Mouse (Mus musculus) forebrain, embryonic 10.5 days (tissue): Measurements from ENCODE around the gene Epha2. TPM values are rescaled to one million over a fixed set of nuclear protein-coding genes. Genes with fewer than 3 reads are reported as not detected.

Source experiments
- DNase-seq: peaks from one replicate; pipeline ENCODE4 v3.0.0-alpha.2; 2017; ENCODE audit warnings: low spot score; ENCODE audit errors: extremely low spot score
- H3K27ac ChIP-seq: fragments of 300-500 bp; sonication (generic); 2 replicates; pipeline ENCODE4 v1.5.1; 2016; ENCODE audit warnings: mild to moderate bottlenecking
- H3K27me3 ChIP-seq: fragments of 300-500 bp; sonication (generic); 2 replicates; pipeline ENCODE4 v1.6.1; 2016; ENCODE audit warnings: mild to moderate bottlenecking; ENCODE audit not compliant: poor library complexity, severe bottlenecking
- H3K36me3 ChIP-seq: fragments of 300-500 bp; sonication (generic); replicated peaks from 2 replicates; pipeline ENCODE4 v1.6.1; 2016; ENCODE audit warnings: mild to moderate bottlenecking, moderate library complexity
- H3K4me1 ChIP-seq: fragments of 300-500 bp; sonication (generic); 2 replicates; pipeline ENCODE4 v1.6.1; 2016
- H3K4me3 ChIP-seq: fragments of 300-500 bp; sonication (generic); 2 replicates; pipeline ENCODE4 v1.5.1; 2016; ENCODE audit warnings: mild to moderate bottlenecking, moderate library complexity
- H3K9me3 ChIP-seq: fragments of 300-500 bp; sonication (generic); 2 replicates; pipeline ENCODE4 v1.6.1; 2016; ENCODE audit warnings: mild to moderate bottlenecking, moderate library complexity
- WGBS: fragments of 180-500 bp; shearing (Covaris S2); methylation state at CpG from one replicate; pipeline ENCODE4 v1.1.7; 2016; 5-methylcytosine and 5-hydroxymethylcytosine counted together
- polyA plus RNA-seq: library from polyadenylated mRNA; unstranded; fragments of >200 nt; fragmentation: Nextera tagmentation; extraction: Ambion mirVana; gene quantifications from 2 replicates; pipeline ENCODE4 v1.2.1, GENCODE M21; 2016

Epha2 gene
- polyA plus RNA-seq, 1 experiment from 2014 or later = 3.7 TPM

- 72% methylated on average over 3 of the region's 3 CpGs for WGBS
- Histone ChIP-seq H3K27ac (no peak overlapping the region), H3K9me3 (no peaks in the 10 kb centered on the region), H3K4me3 (no peak overlapping the region), H3K36me3 (no peaks in the 10 kb centered on the region), H3K4me1 (peaks cover 73% of the 10 kb centered on the region), H3K27me3 (peaks cover 68% of the 10 kb centered on the region)
- no peak for DNase-seq
These were observed 19.0 kb upstream of the Epha2 start for GRCm38 (mm10) chr4:141282087-141282486.

DNA sequence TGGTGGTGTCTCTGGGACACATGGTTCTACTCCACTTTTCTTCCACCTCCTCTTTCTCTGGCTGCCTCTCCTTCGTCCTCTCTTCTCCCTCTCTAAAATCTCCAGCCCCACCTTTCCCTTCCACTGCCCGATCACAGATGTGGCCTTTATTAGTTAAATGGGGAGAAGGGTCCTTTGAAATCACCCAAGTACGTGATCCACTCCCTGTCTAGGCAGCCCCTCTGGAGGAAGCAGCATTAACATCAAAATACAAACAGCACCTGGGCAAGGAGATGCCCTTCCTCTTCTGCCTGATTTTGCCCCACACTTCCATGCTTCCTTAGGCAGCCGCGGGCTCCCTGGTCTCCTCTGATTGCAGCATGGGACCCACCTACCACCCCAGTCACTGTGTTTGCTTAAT is 18.4 kb upstream of the Epha2 start:
- no peaks in the 10 kb centered on the region for H3K9me3 ChIP-seq
- H3K4me3 ChIP-seq = no peak overlapping the region
- peaks cover 73% of the 10 kb centered on the region for H3K27me3 ChIP-seq
- DNase-seq = no peak
- 45% methylated on average over 5 of the region's 5 CpGs for WGBS
- no peaks in the 10 kb centered on the region for H3K36me3 ChIP-seq
- peaks cover 76% of the 10 kb centered on the region for H3K4me1 ChIP-seq
- no peak overlapping the region for H3K27ac ChIP-seq

- H3K4me1 ChIP-seq = peaks cover 76% of the 10 kb centered on the region
- H3K36me3 ChIP-seq = no peaks in the 10 kb centered on the region
- peak overlapping the region; percentile 51; the same call in 1 of the 2 replicates for H3K27ac ChIP-seq
- H3K4me3 ChIP-seq = no peak overlapping the region
- no peak for DNase-seq
- 60% methylated on average over 11 of the region's 12 CpGs for WGBS
- H3K9me3 ChIP-seq = no peaks in the 10 kb centered on the region
- H3K27me3 ChIP-seq = peaks cover 77% of the 10 kb centered on the region
These were observed 17.7 kb upstream of the Epha2 start for GRCm38 (mm10) chr4:141283176-141283878.

DNA sequence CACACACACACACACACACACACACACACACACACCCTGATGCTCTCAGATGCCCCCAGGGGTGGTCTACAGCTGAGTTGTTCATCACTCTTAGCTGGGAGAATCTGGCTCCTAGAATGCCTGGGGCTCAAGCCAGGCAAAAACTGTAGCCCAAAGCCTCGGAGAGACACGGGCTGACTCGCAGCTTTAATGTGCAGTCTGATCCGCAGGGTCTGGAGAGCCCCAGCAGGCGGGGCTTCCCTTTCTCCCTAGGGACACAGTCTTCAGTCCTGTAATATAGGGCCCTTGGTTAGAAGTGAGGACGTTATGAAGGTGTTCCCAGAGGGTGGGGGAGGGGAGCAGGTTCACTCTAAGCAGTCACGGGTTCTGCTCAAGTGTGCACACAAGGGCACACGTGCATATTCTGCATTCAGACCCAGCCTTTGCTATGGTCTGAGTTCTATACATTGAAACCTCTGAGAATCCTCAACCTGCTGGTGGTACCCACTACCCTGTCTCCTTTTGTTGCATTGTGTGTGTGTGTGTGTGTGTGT is 17.1 kb upstream of the Epha2 start:
- Histone ChIP-seq H3K27me3 (peaks cover 78% of the 10 kb centered on the region), H3K27ac (peak overlapping the region; percentile 51; the same call in 1 of the 2 replicates), H3K36me3 (no peaks in the 10 kb centered on the region), H3K4me1 (peaks cover 73% of the 10 kb centered on the region), H3K9me3 (no peaks in the 10 kb centered on the region), H3K4me3 (no peak overlapping the region)
- DNase-seq = no peak
- WGBS = 26% methylated on average over 8 of the region's 8 CpGs

GRCm38 (mm10) chr4:141284486-141284885 is 16.6 kb upstream of the Epha2 start:
- WGBS = 54% methylated on average over 3 of the region's 3 CpGs
- H3K9me3 ChIP-seq = no peaks in the 10 kb centered on the region
- no peak overlapping the region for H3K27ac ChIP-seq
- H3K36me3 ChIP-seq = no peaks in the 10 kb centered on the region
- no peak for DNase-seq
- H3K4me3 ChIP-seq = no peak overlapping the region
- H3K27me3 ChIP-seq = peaks cover 83% of the 10 kb centered on the region
- peaks cover 67% of the 10 kb centered on the region for H3K4me1 ChIP-seq

DNA sequence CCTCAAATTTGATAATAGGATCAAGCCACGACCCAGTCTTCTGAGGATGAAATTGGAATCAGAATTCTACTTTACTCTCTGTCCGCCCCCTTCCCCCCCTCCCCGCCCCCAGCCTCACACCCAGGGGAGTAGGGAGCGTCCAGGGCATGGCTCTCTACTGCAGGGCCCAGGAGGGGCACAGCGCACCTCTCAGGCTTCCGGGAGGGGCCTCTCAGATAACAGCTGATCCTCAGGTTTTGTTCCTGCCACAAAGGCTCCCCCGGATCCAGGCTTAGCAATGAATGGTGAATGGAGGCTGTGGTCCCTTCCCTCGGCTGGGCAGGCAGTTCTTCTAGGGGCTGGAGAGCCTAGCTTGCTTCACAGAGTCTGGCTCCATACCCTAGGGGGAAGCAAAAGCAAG is 15.9 kb upstream of the Epha2 start:
- Histone ChIP-seq H3K4me3 (no peak overlapping the region), H3K9me3 (no peaks in the 10 kb centered on the region), H3K27me3 (peaks cover 90% of the 10 kb centered on the region), H3K4me1 (peaks cover 66% of the 10 kb centered on the region), H3K36me3 (no peaks in the 10 kb centered on the region), H3K27ac (no peak overlapping the region; the same call in 1 of the 2 replicates)
- 7% methylated on average over 8 of the region's 8 CpGs for WGBS
- DNase-seq = no peak

DNA sequence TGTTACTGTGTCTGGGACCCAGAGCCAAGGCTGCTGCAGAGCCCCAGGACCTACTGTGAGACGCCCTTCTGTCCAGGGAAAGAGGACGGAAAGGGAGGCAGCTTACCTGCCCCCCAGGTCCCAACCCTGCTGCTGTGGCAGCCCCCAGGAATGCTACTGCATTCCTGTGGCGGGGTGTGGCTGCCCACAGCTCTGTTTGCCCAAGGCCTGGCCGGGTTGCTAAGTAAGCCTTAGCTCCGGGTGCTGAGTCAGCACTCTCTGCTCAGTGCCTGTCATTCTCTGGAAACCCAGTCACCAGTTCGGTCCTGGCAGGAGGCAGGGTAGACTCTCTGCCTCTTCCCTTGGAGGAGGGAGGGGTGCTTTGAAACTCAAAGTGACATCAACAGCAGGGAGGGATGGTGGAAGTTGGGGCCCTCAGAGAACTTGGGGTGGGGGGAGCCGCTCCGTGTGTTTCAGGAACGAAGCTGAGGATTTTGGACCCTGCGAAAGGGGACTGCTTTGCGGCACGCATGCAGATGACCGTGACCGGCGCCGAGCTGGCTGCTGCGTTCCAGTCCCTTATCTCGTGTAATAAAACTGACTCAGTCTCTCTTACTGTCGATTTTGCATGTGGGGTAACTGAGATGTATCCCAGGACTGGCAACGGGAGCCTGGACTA is 14.1 kb upstream of the Epha2 start:
- Histone ChIP-seq H3K27me3 (peaks cover 100% of the 10 kb centered on the region), H3K4me3 (0 out of 2 replicates have a peak overlapping the region, but pooled peaks have one; percentile 10), H3K9me3 (no peaks in the 10 kb centered on the region), H3K4me1 (peaks cover 72% of the 10 kb centered on the region), H3K36me3 (no peaks in the 10 kb centered on the region), H3K27ac (peak overlapping the region; percentile 5; the same call in 1 of the 2 replicates)
- no peak for DNase-seq
- 10% methylated on average over 20 of the region's 20 CpGs for WGBS

DNA sequence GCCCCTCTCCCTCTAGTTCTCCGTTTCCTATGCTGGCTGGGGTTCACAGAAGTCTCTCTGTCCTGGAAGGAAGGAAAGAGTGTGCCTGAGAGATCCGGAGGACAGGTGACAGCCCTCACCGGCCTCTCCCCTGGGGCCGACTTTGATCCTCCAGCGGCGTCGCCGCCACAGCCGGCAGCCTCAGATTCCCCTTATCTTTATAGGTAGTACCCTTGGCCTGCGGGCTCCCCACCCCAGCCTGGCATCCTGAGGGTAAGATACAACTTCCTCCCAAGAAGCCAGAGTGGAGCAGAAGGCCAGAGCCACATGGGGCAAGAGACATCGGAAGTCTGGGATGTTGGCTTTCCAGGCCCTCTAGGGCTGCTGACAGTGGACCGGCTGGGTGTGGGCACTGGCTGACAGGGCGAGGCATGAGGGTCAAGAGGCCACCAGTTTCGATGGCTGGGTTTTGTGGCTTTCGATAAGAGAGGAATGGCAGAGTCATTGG is 13.5 kb upstream of the Epha2 start:
- no peak overlapping the region for H3K27ac ChIP-seq

DNA sequence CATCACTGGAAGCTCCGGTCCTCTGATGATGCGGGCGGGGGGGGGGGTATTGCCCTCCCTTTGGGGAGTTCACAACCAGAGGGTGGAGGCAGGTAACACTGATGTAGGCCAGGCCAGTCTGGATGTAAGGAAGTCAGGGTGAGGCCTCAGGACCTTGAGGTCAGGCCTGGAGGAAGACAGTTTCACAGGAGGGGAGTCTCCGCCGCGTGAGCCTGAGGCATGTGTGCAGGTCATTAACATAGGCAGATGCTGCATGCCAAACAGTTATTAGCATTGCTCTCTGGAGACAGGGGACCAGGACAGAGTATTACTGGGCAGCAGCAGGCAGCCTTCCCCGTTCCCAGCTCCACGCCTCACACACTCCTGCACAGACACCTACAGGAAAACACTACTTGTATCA is 12.9 kb upstream of the Epha2 start:
- WGBS = 61% methylated on average over 8 of the region's 8 CpGs
- Histone ChIP-seq H3K27me3 (peaks cover 100% of the 10 kb centered on the region), H3K36me3 (no peaks in the 10 kb centered on the region), H3K4me1 (peaks cover 71% of the 10 kb centered on the region), H3K9me3 (no peaks in the 10 kb centered on the region), H3K4me3 (no peak overlapping the region), H3K27ac (no peak overlapping the region)
- DNase-seq = no peak

More for the DNA sequence above, 13.5 kb upstream of the Epha2 start:
- H3K36me3 ChIP-seq = no peaks in the 10 kb centered on the region
- peaks cover 100% of the 10 kb centered on the region for H3K27me3 ChIP-seq
- H3K9me3 ChIP-seq = no peaks in the 10 kb centered on the region
- H3K4me1 ChIP-seq = peaks cover 71% of the 10 kb centered on the region
- WGBS = 15% methylated on average over 15 of the region's 15 CpGs
- H3K4me3 ChIP-seq = no peak overlapping the region
- DNase-seq = no peak

GRCm38 (mm10) chr4:141291571-141292375 is 9.3 kb upstream of the Epha2 start:
- Histone ChIP-seq H3K27ac (peak overlapping the region; percentile 80), H3K27me3 (peaks cover 98% of the 10 kb centered on the region), H3K9me3 (no peaks in the 10 kb centered on the region), H3K4me1 (peaks cover 56% of the 10 kb centered on the region), H3K36me3 (no peaks in the 10 kb centered on the region), H3K4me3 (peak overlapping the region; percentile 57)
- DNase-seq = no peak
- under 1% methylated on average over 42 of the region's 47 CpGs for WGBS

GRCm38 (mm10) chr4:141295774-141296186 is 5.3 kb upstream of the Epha2 start:
- DNase-seq = peak; percentile 56
- Histone ChIP-seq H3K4me3 (peak overlapping the region; percentile 46), H3K36me3 (no peaks in the 10 kb centered on the region), H3K9me3 (no peaks in the 10 kb centered on the region), H3K27ac (peak overlapping the region; percentile 73), H3K4me1 (peaks cover 40% of the 10 kb centered on the region), H3K27me3 (peaks cover 98% of the 10 kb centered on the region)
- 3% methylated on average over 15 of the region's 15 CpGs for WGBS

GRCm38 (mm10) chr4:141297934-141298333 is 3.1 kb upstream of the Epha2 start:
- peaks cover 98% of the 10 kb centered on the region for H3K27me3 ChIP-seq

More at GRCm38 (mm10) chr4:141297934-141298333, 3.1 kb upstream of the Epha2 start:
- Histone ChIP-seq H3K4me1 (peaks cover 45% of the 10 kb centered on the region), H3K9me3 (no peaks in the 10 kb centered on the region), H3K4me3 (no peak overlapping the region), H3K36me3 (no peaks in the 10 kb centered on the region), H3K27ac (no peak overlapping the region)
- no peak for DNase-seq
- WGBS = 79% methylated on average over 7 of the region's 7 CpGs
